Mouse (Mus musculus): ENCODE results near the gene Adamts7. TPM values are rescaled to one million over a fixed set of nuclear protein-coding genes. Genes with fewer than 3 reads are reported as not detected.
A peak's percentile ranks its signal among the peaks of the same experiment; 100 is the strongest.

The Adamts7 gene
- total RNA-seq, 2 experiments from 2014 or later, result 7.3 to 10.8 TPM

GRCm38 (mm10) chr9:90145788-90146187 lies 17.1 kb upstream of the Adamts7 start:
- intact Hi-C loops (cut with DNase I), result no loop called here
- no peak for DNase-seq

GRCm38 (mm10) chr9:90146869-90147268 lies 16.0 kb upstream of the Adamts7 start:
- intact Hi-C loops (cut with DNase I), result no loop called here

GRCm38 (mm10) chr9:90162243-90162925 lies 485 bp upstream of the Adamts7 start:
- DNase-seq, result peak; percentile 43
- intact Hi-C loops (cut with DNase I), result no loop called here

More at GRCm38 (mm10) chr9:90146869-90147268, 16.0 kb upstream of the Adamts7 start:
- no peak for DNase-seq

GRCm38 (mm10) chr9:90163749-90164095 lies 853 bp downstream of the Adamts7 start:
- DNase-seq, result peak; percentile 55
- intact Hi-C loops (cut with DNase I), result no loop called here

- no peak for DNase-seq
Observed at GRCm38 (mm10) chr9:90164670-90165453, 2.0 kb downstream of the Adamts7 start.

GRCm38 (mm10) chr9:90165590-90165989 lies 2.7 kb downstream of the Adamts7 start:
- intact Hi-C loops (cut with DNase I), result no loop called here
- DNase-seq, result no peak

More at GRCm38 (mm10) chr9:90164670-90165453, 2.0 kb downstream of the Adamts7 start:
- intact Hi-C loops (cut with DNase I), result no loop called here

GRCm38 (mm10) chr9:90166615-90167014 lies 3.7 kb downstream of the Adamts7 start:
- intact Hi-C loops (cut with DNase I), result no loop called here
- DNase-seq, result peak; percentile 46

- DNase-seq, result no peak
- intact Hi-C loops (cut with DNase I), result no loop called here
Observed at GRCm38 (mm10) chr9:90169965-90170364, 7.1 kb downstream of the Adamts7 start.

- no peak for DNase-seq
- intact Hi-C loops (cut with DNase I), result no loop called here
Observed at GRCm38 (mm10) chr9:90171421-90171820, 8.6 kb downstream of the Adamts7 start.

GRCm38 (mm10) chr9:90172528-90173321 lies 9.9 kb downstream of the Adamts7 start:
- DNase-seq, result no peak
- intact Hi-C loops (cut with DNase I), result no loop called here

- intact Hi-C loops (cut with DNase I), result no loop called here
- no peak for DNase-seq
Observed at GRCm38 (mm10) chr9:90173330-90173729, 10.5 kb downstream of the Adamts7 start.

- no peak for DNase-seq
- intact Hi-C loops (cut with DNase I), result no loop called here
Observed at GRCm38 (mm10) chr9:90179409-90179808, 16.5 kb downstream of the Adamts7 start.

- no peak for DNase-seq
- intact Hi-C loops (cut with DNase I), result no loop called here
Observed at GRCm38 (mm10) chr9:90181656-90182388, 19.0 kb downstream of the Adamts7 start.

- intact Hi-C loops (cut with DNase I), result no loop called here
- no peak for DNase-seq
Observed at GRCm38 (mm10) chr9:90182636-90183421, 20.0 kb downstream of the Adamts7 start.

- DNase-seq, result no peak
- intact Hi-C loops (cut with DNase I), result no loop called here
Observed at GRCm38 (mm10) chr9:90183550-90183949, 20.7 kb downstream of the Adamts7 start.

GRCm38 (mm10) chr9:90184116-90184515 lies 21.2 kb downstream of the Adamts7 start:
- intact Hi-C loops (cut with DNase I), result no loop called here
- peak; percentile 64 for DNase-seq

GRCm38 (mm10) chr9:90185356-90185910 lies 22.6 kb downstream of the Adamts7 start:
- intact Hi-C loops (cut with DNase I), result no loop called here
- no peak for DNase-seq

GRCm38 (mm10) chr9:90188893-90189292 lies 26.0 kb downstream of the Adamts7 start:
- DNase-seq, result no peak
- intact Hi-C loops (cut with DNase I), result no loop called here

- intact Hi-C loops (cut with DNase I), result no loop called here
- no peak for DNase-seq
Observed at GRCm38 (mm10) chr9:90189391-90189790, 26.5 kb downstream of the Adamts7 start.

GRCm38 (mm10) chr9:90195000-90195399 lies 32.1 kb downstream of the Adamts7 start:
- no peak for DNase-seq
- intact Hi-C loops (cut with DNase I), result no loop called here

Data from left cerebral cortex, postnatal 4 days (tissue).